In genomic region chr7:142330271-142330724, GRCm38 (mm10) we compare ENCODE assay signal across 11 mouse cellular contexts. TPM values are rescaled to one million over a fixed set of nuclear protein-coding genes. Genes with fewer than 3 reads are reported as not detected.
DNase-seq lines count a peak whose midpoint lies in the region; ATAC-seq and TF ChIP-seq lines count a peak whose summit lies in the region.
"Had no signal": no experiment of that assay in that cellular context is flagged by ENCODE, and none has a peak within 500 bp of the region (broad histone marks: within the 10 kb centered on the region; RNA-seq: fewer than 3 reads in every experiment).

No protein-coding gene starts in this region.

- intact Hi-C loops in left cerebral cortex, adult 2 months (cut with DNase I): loop anchor here (5.0 kb wide), 1 partner anchor 167 kb away; the partner anchor contains the start of gene Tnnt3

- H3K9me3 ChIP-seq in lung, embryonic 14.5 days (ENCODE audit: low read depth, low read length): no peaks in the 10 kb centered on the region
- no peaks in the 10 kb centered on the region for H3K9me3 ChIP-seq in heart, postnatal 0 days (replicated peaks; ENCODE audit: control insufficient read depth, low read length)
- H3K9me3 ChIP-seq in stomach, postnatal 0 days (ENCODE audit: control insufficient read depth, low read length): no peaks in the 10 kb centered on the region
- H3K9me3 ChIP-seq: limb, embryonic 13.5 days had no signal

- no peak for DNase-seq in lung, embryonic 14.5 days
- DNase-seq in lung, postnatal 25 days (ENCODE audit: low spot score): no peak
- DNase-seq in heart, postnatal 0 days (ENCODE audit: low spot score): peak; percentile 92
- peak; percentile 80 to 85 for DNase-seq in kidney, postnatal 36 days
- DNase-seq in stomach, postnatal 0 days (ENCODE audit: low spot score): peak; percentile 49
- DNase-seq in layer of hippocampus, adult 9-11 months: no peak
- DNase-seq in cerebellum, adult 9-10 months: no peak
- DNase-seq in left cerebral cortex, adult 2 months (ENCODE audit: extremely low spot score in 1 of 2, low spot score in 2 of 2): no peak

- H3K4me2 ChIP-seq in lung, embryonic 14.5 days: no peak overlapping the region
- no peak overlapping the region for H3K4me2 ChIP-seq in heart, postnatal 0 days (ENCODE audit: low read depth, low read length)
- H3K4me2 ChIP-seq in stomach, postnatal 0 days (replicated peaks; ENCODE audit: low read depth): no peak overlapping the region
- H3K4me2 ChIP-seq: limb, embryonic 13.5 days had no signal

- ATAC-seq in lung, embryonic 14.5 days (ENCODE audit: insufficient read depth): peak; percentile 21; the same call in 1 of the 2 replicates
- peak; percentile 88 for ATAC-seq in heart, postnatal 0 days (ENCODE audit: insufficient read depth, low read depth)
- peak; percentile 60 for ATAC-seq in stomach, postnatal 0 days (ENCODE audit: low FRiP score, low TSS enrichment)

- H3K4me1 ChIP-seq in lung, embryonic 14.5 days (ENCODE audit: insufficient read depth): peaks cover 11% of the 10 kb centered on the region
- H3K4me1 ChIP-seq in heart, postnatal 0 days (ENCODE audit: control insufficient read depth, insufficient read depth): peaks cover 20% of the 10 kb centered on the region
- no peaks in the 10 kb centered on the region; the same call in none of the 2 replicates for H3K4me1 ChIP-seq in stomach, postnatal 0 days (replicated peaks; ENCODE audit: control insufficient read depth, insufficient read depth)

- no peak overlapping the region; the same call in 1 of the 2 replicates for H3K27ac ChIP-seq in lung, embryonic 14.5 days (ENCODE audit: low read depth)
- peak overlapping the region; percentile 87 for H3K27ac ChIP-seq in heart, postnatal 0 days (ENCODE audit: low read depth)
- H3K27ac ChIP-seq in stomach, postnatal 0 days (replicated peaks): peak overlapping the region; percentile 58
- no peak overlapping the region for H3K27ac ChIP-seq in left cerebral cortex, adult 2 months
- H3K27ac ChIP-seq: limb, embryonic 13.5 days had no signal

- TF ChIP-seq EP300 in heart, postnatal 0 days (IDR thresholded peaks at IDR 0.05; ENCODE audit: low read depth): peak; percentile 95
- TF ChIP-seq EP300 in stomach, postnatal 0 days (optimal IDR thresholded peaks at IDR 0.05): no peak

- no peak overlapping the region for H3K4me3 ChIP-seq in lung, embryonic 14.5 days (ENCODE audit: low read depth, low read length)
- H3K4me3 ChIP-seq in heart, postnatal 0 days (ENCODE audit: low read depth, low read length): no peak overlapping the region
- no peak overlapping the region for H3K4me3 ChIP-seq in stomach, postnatal 0 days (ENCODE audit: low read depth, low read length)
- H3K4me3 ChIP-seq in left cerebral cortex, adult 2 months: no peak overlapping the region
- H3K4me3 ChIP-seq: erythroblast, embryonic 14.5 days; limb, embryonic 13.5 days had no signal

- no peaks in the 10 kb centered on the region for H3K36me3 ChIP-seq in lung, embryonic 14.5 days (ENCODE audit: insufficient read depth)
- H3K36me3 ChIP-seq in heart, postnatal 0 days (replicated peaks; ENCODE audit: control insufficient read depth, insufficient read depth, low read length): no peaks in the 10 kb centered on the region
- H3K36me3 ChIP-seq in stomach, postnatal 0 days (ENCODE audit: control insufficient read depth, insufficient read depth, low read length): no peaks in the 10 kb centered on the region
- H3K36me3 ChIP-seq: limb, embryonic 13.5 days had no signal

- no peak for TF ChIP-seq CTCF in lung, embryonic 14.5 days (IDR thresholded peaks at IDR 0.05; ENCODE audit: low read depth)
- no peak for TF ChIP-seq CTCF in heart, postnatal 0 days (IDR thresholded peaks at IDR 0.05; ENCODE audit: low read depth)
- no peak for TF ChIP-seq CTCF in stomach, postnatal 0 days (IDR thresholded peaks at IDR 0.05; ENCODE audit: low read depth)
- TF ChIP-seq CTCF in left cerebral cortex, adult 2 months (IDR thresholded peaks at IDR 0.05): no peak

- H3K27me3 ChIP-seq in lung, embryonic 14.5 days (ENCODE audit: insufficient read depth, low read length): no peaks in the 10 kb centered on the region
- no peaks in the 10 kb centered on the region for H3K27me3 ChIP-seq in heart, postnatal 0 days (ENCODE audit: control insufficient read depth, insufficient read depth, low read length)
- no peaks in the 10 kb centered on the region for H3K27me3 ChIP-seq in stomach, postnatal 0 days (ENCODE audit: control insufficient read depth, insufficient read depth, low read length)
- H3K27me3 ChIP-seq: limb, embryonic 13.5 days had no signal

- 29% methylated on average over 9 of the region's 9 CpGs for WGBS in lung, embryonic 14.5 days
- WGBS in heart, postnatal 0 days: 5% methylated on average over 9 of the region's 9 CpGs
- 28% methylated on average over 9 of the region's 9 CpGs for WGBS in stomach, postnatal 0 days

- H3K9ac ChIP-seq in lung, embryonic 14.5 days: no peak overlapping the region
- H3K9ac ChIP-seq in heart, postnatal 0 days (replicated peaks; ENCODE audit: low read depth, low read length): no peak overlapping the region
- 0 out of 2 replicates have a peak overlapping the region, but pooled peaks have one; percentile 8 for H3K9ac ChIP-seq in stomach, postnatal 0 days (ENCODE audit: low read length)
- H3K9ac ChIP-seq: limb, embryonic 13.5 days had no signal

RNA-seq across cellular contexts. Expression of gene Krtap5-4, which starts 26.9 kb away (rescaled TPM):
- not detected in 2 replicates for polyA plus RNA-seq in lung, embryonic 14.5 days (2014; fragmentation: Nextera tagmentation; extraction: Ambion mirVana)
- total RNA-seq in heart, postnatal 0 days (2014; rRNA removed; ENCODE audit: low replicate concordance): not detected in 2 replicates
- not detected in 2 replicates for polyA plus RNA-seq in heart, postnatal 0 days (2015; fragmentation: Nextera tagmentation; extraction: Ambion mirVana)
- polyA plus RNA-seq in stomach, postnatal 0 days (2015; fragmentation: Nextera tagmentation; extraction: Ambion mirVana): not detected in 2 replicates
- total RNA-seq in left cerebral cortex, adult 2 months (2021): not detected
- total RNA-seq: neutrophil, adult 5-6 weeks had no signal
- polyA plus RNA-seq: erythroblast, embryonic 14.5 days; limb, embryonic 13.5 days had no signal

RNA-seq across cellular contexts. Expression of gene Krtap5-1, which starts 33.4 kb away (rescaled TPM):
- not detected in 2 replicates for polyA plus RNA-seq in lung, embryonic 14.5 days (2014; fragmentation: Nextera tagmentation; extraction: Ambion mirVana)
- not detected in 2 replicates for total RNA-seq in heart, postnatal 0 days (2014; rRNA removed; ENCODE audit: low replicate concordance)
- not detected in 2 replicates for polyA plus RNA-seq in heart, postnatal 0 days (2015; fragmentation: Nextera tagmentation; extraction: Ambion mirVana)
- polyA plus RNA-seq in stomach, postnatal 0 days (2015; fragmentation: Nextera tagmentation; extraction: Ambion mirVana): not detected in 2 replicates
- not detected for total RNA-seq in left cerebral cortex, adult 2 months (2021)
- total RNA-seq: neutrophil, adult 5-6 weeks had no signal
- polyA plus RNA-seq: erythroblast, embryonic 14.5 days; limb, embryonic 13.5 days had no signal

RNA-seq across cellular contexts. Expression of gene Ifitm10, which starts 43.3 kb away (rescaled TPM):
- 3.4 and 4.0 TPM in 2 replicates for polyA plus RNA-seq in lung, embryonic 14.5 days (2014; fragmentation: Nextera tagmentation; extraction: Ambion mirVana)
- 0.62 and 4.0 TPM in 2 replicates for total RNA-seq in heart, postnatal 0 days (2014; rRNA removed; ENCODE audit: low replicate concordance)
- polyA plus RNA-seq in heart, postnatal 0 days (2015; fragmentation: Nextera tagmentation; extraction: Ambion mirVana): 3.4 and 3.9 TPM in 2 replicates
- polyA plus RNA-seq in stomach, postnatal 0 days (2015; fragmentation: Nextera tagmentation; extraction: Ambion mirVana): 9.9 and 12.0 TPM in 2 replicates
- total RNA-seq in left cerebral cortex, adult 2 months (2021): 10 to 100 TPM; 31.4 to 36.1 TPM

RNA-seq across cellular contexts. Expression of gene Gm49369, which starts 52.2 kb away (rescaled TPM):
- 3.0 TPM in 1 of 2 replicates, not detected in the other for polyA plus RNA-seq in lung, embryonic 14.5 days (2014; fragmentation: Nextera tagmentation; extraction: Ambion mirVana)
- total RNA-seq in heart, postnatal 0 days (2014; rRNA removed; ENCODE audit: low replicate concordance): not detected in 2 replicates
- polyA plus RNA-seq in heart, postnatal 0 days (2015; fragmentation: Nextera tagmentation; extraction: Ambion mirVana): 0.85 TPM in 1 of 2 replicates, not detected in the other
- 0.80 and 0.81 TPM in 2 replicates for polyA plus RNA-seq in stomach, postnatal 0 days (2015; fragmentation: Nextera tagmentation; extraction: Ambion mirVana)
- 1 to 10 TPM; 4.3 to 4.5 TPM for total RNA-seq in left cerebral cortex, adult 2 months (2021)
- polyA plus RNA-seq: limb, embryonic 13.5 days had no signal

RNA-seq across cellular contexts. Expression of gene Gm4559, which starts 56.1 kb away (rescaled TPM):
- polyA plus RNA-seq in lung, embryonic 14.5 days (2014; fragmentation: Nextera tagmentation; extraction: Ambion mirVana): not detected in 2 replicates
- total RNA-seq in heart, postnatal 0 days (2014; rRNA removed; ENCODE audit: low replicate concordance): not detected in 2 replicates
- not detected in 2 replicates for polyA plus RNA-seq in heart, postnatal 0 days (2015; fragmentation: Nextera tagmentation; extraction: Ambion mirVana)
- not detected in 2 replicates for polyA plus RNA-seq in stomach, postnatal 0 days (2015; fragmentation: Nextera tagmentation; extraction: Ambion mirVana)
- total RNA-seq in left cerebral cortex, adult 2 months (2021): not detected
- total RNA-seq: neutrophil, adult 5-6 weeks had no signal
- polyA plus RNA-seq: erythroblast, embryonic 14.5 days; limb, embryonic 13.5 days had no signal

Comparison
In these comparisons a context has a peak if more than half of its experiments do, and no peak if none do; other contexts are left out.
1. ATAC-seq: peak in every context shown above with its lines; median percentile 88 in heart, postnatal 0 days; 60 in stomach, postnatal 0 days; 21 in lung, embryonic 14.5 days.
2. DNase-seq: peak in heart, postnatal 0 days (single experiment), kidney, postnatal 36 days (2 of 2) and stomach, postnatal 0 days (single experiment); none in lung, embryonic 14.5 days (single experiment), lung, postnatal 25 days (single experiment), layer of hippocampus, adult 9-11 months (single experiment), cerebellum, adult 9-10 months (single experiment) and left cerebral cortex, adult 2 months (0 of 2).
3. H3K27ac ChIP-seq: peak in heart, postnatal 0 days (single experiment) and stomach, postnatal 0 days (single experiment); none in lung, embryonic 14.5 days (single experiment) and left cerebral cortex, adult 2 months (single experiment).